Mouse (Mus musculus): ENCODE measurements around the gene Nkx2-1. TPM values are rescaled to one million over a fixed set of nuclear protein-coding genes. Genes with fewer than 3 reads are reported as not detected.
A peak's percentile ranks its signal among the peaks of the same experiment; 100 is the strongest.
"Not testable (repeated sequence)": the region's sequence is repeated elsewhere in the genome, so short reads cannot be mapped to it uniquely, and the experiment has no call there.

Gene Nkx2-1
- total RNA-seq (2021), result not detected
- not detected in 2 replicates for polyA plus RNA-seq (2012; rRNA removed)
- long read RNA-seq, result 0 reads

DNA sequence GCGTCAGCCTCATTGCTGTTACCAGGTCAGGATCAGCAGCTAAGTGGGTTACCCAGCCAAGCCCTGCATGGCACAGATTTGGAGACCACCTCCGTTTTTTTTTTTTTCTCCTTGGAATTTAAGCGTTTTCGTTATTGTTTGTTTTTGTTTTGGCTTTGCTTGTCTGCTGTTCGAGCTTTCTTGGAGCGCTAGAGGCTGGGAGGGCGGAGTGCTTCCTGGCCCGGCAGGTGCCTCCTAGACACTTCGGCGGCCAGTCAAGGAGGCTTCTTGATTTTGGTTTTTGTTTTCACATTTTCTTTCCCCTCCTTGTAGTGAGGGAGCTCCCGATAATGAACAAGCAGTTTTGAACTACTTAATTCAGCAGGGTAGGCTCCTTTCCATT, at the start of gene Nkx2-1:
Nkx2-1 (minus strand) TSS at position 25 of the 382 bp plus-strand sequence.
- DNase-seq, result no peak

- DNase-seq, result peak; percentile 76
Measured at GRCm38 (mm10) chr12:56541068-56541467, 4.4 kb upstream of the Nkx2-1 start.

- no peak for DNase-seq
Measured at GRCm38 (mm10) chr12:56540591-56540990, 3.9 kb upstream of the Nkx2-1 start.

DNA sequence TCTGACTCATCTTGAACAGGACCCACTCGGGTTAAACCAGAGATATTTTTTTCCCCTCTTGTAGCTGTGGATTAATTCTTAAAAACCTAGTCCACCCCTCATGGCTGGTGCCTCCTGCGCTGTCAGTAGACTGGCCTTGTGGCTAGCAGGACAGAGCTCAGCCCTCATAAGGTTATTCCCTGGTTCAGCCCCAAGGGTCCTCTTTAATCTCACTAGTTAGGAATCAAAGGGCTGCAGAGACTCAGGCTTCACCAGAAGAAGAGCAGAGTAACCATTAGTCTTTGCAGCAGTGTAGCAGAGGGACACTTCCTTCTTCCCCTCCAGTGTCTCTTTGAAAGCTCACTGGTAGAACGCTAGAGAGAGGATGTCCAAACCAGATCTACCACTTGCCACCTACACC, 1.9 kb upstream of the Nkx2-1 start:
- no peak for DNase-seq

GRCm38 (mm10) chr12:56537931-56538330, 1.2 kb upstream of the Nkx2-1 start:
- no peak for DNase-seq

GRCm38 (mm10) chr12:56537342-56537741, 634 bp upstream of the Nkx2-1 start:
- DNase-seq, result no peak

DNA sequence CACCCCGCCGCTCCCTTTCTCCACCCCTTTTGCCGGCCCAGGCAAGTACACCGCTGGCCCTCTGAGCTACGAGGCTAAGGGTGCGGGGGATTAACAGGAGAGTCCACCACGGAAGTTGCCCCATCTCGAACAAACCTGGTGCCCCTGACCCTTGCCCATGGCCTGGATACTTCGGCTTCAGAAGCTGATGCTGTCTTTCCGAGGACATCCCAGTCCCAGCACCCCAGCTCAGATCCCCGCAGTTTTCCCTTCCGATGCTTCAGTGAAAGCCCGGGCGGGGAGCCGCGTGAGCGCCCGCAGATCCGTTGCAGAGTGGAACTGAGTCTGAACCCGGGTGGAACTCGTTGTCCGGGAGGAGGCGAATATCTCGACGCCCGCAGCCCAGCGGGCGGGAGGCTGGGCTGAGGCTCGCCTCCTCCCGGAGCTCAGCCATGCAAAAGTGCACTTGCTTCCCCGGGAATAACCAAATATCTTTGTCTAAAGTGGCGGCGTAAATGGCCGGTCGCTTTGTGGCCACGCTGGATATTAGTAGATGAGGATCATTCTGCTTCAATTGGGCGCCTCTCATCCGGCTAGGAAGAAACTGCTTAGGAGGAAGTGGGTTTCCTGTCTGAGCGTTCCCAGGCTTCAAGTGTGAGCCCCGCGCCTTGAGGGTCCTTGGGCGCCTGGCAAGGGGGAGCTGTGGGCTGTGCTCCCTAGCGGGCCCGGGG, 379 bp downstream of the Nkx2-1 start:
- no peak for DNase-seq

DNA sequence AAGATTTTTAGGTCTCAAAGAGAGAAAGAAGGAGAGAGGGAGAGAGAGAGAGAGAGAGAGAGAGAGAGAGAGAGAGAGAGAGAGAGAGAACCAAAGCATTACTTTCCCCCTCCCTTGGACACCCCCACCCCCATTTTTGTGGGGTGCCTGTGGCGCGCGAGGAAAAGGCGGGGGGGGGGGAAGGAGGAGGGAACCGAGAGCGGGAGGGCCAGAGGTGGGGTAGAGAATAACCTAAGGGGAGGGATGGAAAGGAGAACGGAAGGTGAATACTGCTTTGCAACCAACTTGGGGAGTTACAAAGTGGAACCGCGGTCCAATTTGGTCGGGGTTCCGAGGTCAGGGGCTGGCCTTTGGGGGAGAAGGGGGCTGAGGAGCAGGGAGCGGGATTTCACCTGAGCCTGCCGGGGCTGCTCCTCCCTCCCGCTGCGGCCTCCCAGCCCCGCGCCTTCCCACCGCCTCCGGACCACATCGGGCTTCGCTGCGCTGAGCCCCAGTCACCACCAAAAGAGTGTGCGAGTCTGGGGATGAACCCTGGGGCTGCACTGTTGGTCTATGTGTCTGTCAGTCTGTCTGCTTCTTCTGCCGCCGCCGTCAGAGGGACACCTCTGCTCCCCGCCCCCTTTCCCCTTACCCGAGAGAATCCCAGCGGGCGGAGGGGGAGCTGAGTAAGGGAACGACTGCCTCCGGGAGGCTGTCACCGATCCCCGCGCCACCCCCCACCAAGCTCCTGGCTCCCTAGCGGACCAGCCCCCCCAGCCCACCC, 1.1 kb downstream of the Nkx2-1 start:
- no peak for DNase-seq

GRCm38 (mm10) chr12:56534651-56535326, 1.9 kb downstream of the Nkx2-1 start:
- no peak for DNase-seq

GRCm38 (mm10) chr12:56534311-56534650, 2.4 kb downstream of the Nkx2-1 start:
- no peak for DNase-seq

DNA sequence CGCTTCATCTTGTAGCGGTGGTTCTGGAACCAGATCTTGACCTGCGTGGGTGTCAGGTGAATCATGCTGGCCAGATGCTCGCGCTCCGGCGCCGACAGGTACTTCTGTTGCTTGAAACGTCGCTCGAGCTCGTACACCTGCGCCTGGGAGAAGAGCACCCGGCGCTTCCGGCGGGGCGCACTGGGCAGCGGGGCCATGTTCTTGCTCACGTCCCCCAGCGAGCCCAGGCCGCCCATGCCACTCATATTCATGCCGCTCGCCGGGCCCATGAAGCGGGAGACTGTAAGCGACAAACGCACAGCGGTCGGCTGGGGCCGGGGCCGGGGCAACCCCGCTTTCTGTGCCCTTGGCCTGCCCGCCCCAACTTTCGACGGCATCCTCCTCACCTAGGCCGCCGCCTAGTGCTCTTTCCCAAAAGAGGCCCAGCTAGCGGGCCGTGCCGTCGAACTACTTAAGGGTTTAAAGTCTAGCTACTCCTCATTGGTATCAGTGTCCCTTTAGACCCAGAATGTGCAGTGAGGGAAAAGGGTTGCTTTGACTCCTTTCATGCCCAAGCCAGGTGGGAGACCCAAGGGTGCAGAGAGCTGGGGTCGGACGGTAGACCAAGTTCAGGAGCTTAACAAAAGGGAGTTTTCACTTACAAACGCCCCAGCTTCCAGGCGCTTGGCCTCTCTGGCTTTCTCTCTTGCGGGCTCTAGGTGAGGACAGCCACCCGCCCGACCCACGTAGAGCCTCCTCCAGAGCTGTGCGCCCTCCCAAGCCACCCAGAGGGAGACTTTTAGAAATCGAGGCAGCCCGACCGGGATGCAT, 3.0 kb downstream of the Nkx2-1 start:
- DNase-seq, result no peak

DNA sequence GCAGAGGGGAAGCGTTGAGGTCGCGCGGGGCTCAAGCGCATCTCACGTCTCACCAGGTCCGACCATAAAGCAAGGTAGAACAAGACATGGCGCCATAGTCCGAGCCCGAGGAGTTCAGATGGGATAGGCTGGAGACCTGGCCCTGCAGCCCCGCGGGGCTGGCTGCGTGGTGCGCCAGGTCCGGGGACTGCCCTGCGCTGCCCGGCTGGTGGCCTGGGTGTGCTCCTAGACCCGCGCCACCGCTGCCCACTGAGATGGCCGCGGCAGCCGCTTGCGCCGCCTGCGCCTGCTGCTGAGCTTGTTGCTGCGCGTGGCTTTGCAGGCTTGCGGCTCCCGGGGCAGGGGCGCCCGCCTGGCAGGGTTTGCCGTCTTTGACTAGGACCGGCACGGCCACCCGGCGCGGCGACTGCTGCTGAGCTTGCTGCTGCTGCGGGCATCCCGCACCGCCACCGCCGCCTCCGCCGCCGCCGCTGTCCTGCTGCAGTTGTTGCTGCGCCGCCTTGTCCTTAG, 3.7 kb downstream of the Nkx2-1 start:
- no peak for DNase-seq

GRCm38 (mm10) chr12:56532142-56532541, 4.6 kb downstream of the Nkx2-1 start:
- no peak for DNase-seq

DNA sequence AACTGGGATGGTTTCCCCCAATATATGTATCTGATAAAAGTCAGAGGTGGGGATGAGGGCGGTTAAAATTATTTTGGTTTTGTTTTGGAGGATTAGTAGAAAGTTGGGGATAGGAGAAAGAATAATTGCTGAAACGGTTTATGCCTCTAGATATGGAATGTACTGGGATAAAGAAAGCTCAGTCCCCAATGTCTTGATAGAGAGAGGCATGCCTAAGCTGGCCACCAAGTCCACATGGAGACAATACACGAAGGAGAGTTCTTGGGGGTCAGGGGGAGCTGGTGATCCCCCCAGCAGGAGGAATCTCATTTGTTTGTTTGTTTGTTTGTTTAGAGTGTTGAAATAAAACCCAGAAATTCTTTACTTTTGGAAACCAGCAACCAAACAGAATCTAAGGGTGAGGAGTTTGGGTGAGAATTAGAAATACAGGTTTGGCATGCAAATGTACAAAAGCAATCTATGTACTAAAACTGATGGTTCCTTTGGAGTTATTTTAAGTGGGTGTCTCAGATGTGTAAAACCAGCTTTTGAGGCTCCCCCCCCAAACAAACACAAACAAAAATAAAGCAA, 5.6 kb downstream of the Nkx2-1 start:
- DNase-seq, result no peak

DNA sequence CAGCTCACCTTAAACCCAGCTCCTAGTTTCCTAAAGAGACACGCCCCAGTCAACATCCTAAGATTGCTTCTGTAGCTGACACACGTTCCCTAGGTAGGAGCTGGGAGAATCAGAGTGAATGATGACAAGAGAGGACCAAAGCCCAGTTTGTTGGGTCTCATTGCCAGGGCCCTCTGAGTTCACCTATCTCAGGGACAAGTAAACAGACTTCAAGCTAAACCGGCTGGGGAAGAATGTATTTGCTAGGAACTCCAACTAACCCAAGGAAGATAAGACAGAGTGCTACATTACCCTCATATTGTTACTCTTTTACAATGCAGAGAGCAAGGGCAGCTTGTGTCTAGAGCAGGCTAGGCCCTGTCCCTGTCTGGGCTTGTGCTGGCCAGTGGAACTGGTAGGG, 6.8 kb downstream of the Nkx2-1 start:
- no peak for DNase-seq

- DNase-seq, result no peak
Measured at GRCm38 (mm10) chr12:56528881-56529681, 7.6 kb downstream of the Nkx2-1 start.

DNA sequence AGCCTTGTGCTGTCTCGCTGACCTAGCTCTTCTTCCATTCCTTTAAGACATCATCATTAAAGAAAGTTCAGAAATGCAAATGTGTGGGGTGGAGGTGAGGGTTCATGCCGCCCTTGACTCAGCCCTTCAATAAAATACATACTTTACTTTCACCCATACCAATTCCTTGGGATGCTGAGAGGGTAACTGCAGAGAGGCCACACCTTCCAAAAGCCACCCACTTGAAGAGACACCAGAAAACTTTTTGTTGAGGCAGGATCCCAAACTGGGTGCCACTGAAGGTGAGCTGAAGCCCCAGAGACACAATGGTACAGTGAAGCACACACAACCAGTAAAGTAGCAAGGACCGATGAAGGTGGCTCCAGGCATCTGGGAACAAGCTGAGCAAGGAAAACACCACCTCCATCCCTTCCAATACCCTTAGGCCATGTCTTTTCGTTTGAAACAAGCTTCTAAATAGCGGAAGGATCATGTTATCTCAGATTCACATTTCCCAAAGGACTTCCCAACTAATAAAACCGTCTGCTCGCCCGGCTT, 8.6 kb downstream of the Nkx2-1 start:
- DNase-seq, result no peak

GRCm38 (mm10) chr12:56527071-56527470, 9.6 kb downstream of the Nkx2-1 start:
- no peak for DNase-seq

DNA sequence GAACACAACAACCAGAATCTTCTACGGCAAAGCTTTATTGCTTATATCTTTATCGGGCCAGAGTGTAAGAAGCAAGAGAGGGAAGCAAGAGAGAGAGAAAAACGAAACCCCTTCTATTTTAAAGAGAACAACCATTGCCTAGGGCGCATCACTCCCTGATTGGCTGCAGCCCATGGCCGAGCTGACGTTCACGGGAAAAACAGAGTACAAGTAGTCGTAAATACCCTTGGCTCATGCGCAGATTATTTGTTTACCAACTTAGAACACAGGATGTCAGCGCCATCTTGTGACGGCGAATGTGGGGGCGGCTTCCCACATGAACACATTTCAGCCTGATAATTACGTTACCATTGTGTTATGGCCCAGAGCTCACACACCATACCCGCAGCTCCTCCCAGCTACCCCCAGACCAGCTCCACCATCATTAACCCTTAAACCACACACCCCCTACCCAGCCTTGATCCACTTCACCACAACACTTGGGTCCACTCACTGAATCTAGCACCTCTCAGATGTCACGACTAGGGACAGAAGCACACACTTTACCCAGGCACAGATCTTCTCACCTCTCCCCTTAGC, 11.4 kb downstream of the Nkx2-1 start:
- DNase-seq, result not testable (repeated sequence)

DNA sequence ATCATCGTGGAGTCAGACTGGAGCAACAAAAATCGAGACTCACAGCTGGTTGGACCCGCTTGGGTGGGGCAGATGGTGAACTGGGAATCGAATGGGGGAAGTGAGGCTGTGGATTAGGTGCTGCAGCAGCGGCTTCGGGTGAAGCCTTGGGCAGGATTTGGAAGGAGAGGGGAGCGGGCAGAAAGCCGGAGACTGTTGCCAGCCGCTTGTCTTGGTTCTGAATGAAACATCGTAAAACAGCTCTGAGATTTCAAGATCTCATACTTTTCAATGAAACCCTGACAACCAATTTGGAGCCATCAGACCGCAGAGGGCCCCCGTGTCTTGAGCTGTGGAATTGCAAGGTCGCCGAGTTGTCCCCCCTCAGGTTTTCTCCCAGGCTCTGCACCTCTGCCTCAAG, 12.5 kb downstream of the Nkx2-1 start:
- no peak for DNase-seq

All from adrenal gland, adult 2 months (tissue).